Mouse (Mus musculus) G1E (cell line): Measurements from ENCODE around the gene Rnf41.

ENCODE experiments used
- CTCF ChIP-seq: IDR thresholded peaks from 2 replicates; pipeline ENCODE4 v1.5.1; 2012; ENCODE audit warnings: low read depth, low read length, inconsistent platforms, mixed read lengths
- GATA1 ChIP-seq: IDR thresholded peaks from 2 replicates; pipeline ENCODE4 v1.6.1; 2012; ENCODE audit warnings: borderline replicate concordance, low read length, inconsistent platforms, mixed read lengths
- GATA2 ChIP-seq: IDR thresholded peaks from 2 replicates; pipeline ENCODE4 v1.6.1; 2012; ENCODE audit warnings: low read depth, low read length, inconsistent platforms, borderline replicate concordance
- TAL1 ChIP-seq: conservative IDR thresholded peaks from 2 replicates; pipeline ENCODE4 v1.6.1; 2012; ENCODE audit warnings: low read depth, low read length, inconsistent platforms, mixed read lengths

DNA sequence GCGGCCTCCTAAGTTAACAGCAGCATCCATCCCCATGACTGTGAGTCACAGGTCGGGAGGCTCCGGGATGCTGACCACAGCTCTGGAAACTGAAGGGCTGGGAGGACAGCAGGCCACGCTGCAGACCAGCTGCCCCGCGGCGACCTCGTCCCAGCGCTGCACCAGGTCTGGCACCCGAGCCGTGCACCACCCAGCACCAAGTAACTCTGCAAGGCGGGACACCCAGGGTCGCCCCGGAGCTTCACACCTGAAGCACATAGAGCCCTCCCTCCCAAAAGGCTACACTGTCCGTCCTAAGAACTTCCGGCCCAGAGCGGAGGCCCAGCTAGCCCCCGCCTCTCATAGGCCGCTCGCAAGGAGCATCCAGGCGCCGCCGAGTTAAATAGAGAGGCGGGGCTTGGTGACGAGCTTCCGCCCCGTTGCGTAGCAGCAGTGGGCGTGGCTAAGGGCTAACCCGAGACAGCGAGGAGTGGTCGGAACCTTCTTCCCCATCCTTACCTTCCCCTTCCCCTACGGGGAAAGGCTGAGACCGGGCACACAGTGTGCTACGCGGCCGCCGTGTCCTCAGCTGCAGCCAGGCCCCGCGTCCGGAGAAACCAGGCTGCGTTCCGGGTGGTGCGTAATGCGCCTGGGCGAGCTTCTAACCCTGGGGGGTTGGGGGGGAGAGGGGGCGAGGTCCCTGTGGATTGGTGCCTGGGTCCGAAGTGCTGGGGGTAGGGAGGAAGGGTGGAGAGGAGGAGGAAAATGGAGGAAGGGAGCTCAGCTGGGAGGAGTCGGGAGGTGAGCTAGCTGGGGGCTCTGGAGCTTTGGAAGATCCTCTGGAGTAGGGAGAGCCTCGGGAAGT lies at the start of gene Rnf41, which contains the start of gene Nabp2:
- TF ChIP-seq CTCF (no peak), GATA2 (no peak), TAL1 (no peak), GATA1 (no peak)
